Mouse (Mus musculus) limb, embryonic 13.5 days (tissue): ENCODE measurements around the gene Vars. TPM values are rescaled to one million over a fixed set of nuclear protein-coding genes. Genes with fewer than 3 reads are reported as not detected.
"Not testable (repeated sequence)": the region's sequence is repeated elsewhere in the genome, so short reads cannot be mapped to it uniquely, and the experiment has no call there.

ENCODE experiments used
- ATAC-seq: fragments of 200-750 bp; cut with Nextera tagmentation; 2 replicates; pipeline ENCODE4 v1.8.0; 2017; ENCODE audit warnings: low read depth, moderate number of reproducible peaks, moderate TSS enrichment; ENCODE audit not compliant: low FRiP score
- H3K27ac ChIP-seq: fragments of 300-500 bp; sonication (generic); 2 replicates; pipeline ENCODE4 v1.5.1; 2015; ENCODE audit warnings: inconsistent platforms, mild to moderate bottlenecking, moderate library complexity
- H3K27me3 ChIP-seq: fragments of 300-500 bp; sonication (generic); 2 replicates; pipeline ENCODE4 v1.6.1; 2015; ENCODE audit warnings: mild to moderate bottlenecking, inconsistent platforms
- H3K36me3 ChIP-seq: fragments of 300-500 bp; sonication (generic); 2 replicates; pipeline ENCODE4 v1.6.1; 2015; ENCODE audit warnings: inconsistent platforms, mild to moderate bottlenecking, moderate library complexity
- H3K4me1 ChIP-seq: fragments of 300-500 bp; sonication (generic); 2 replicates; pipeline ENCODE4 v1.6.1; 2015; ENCODE audit warnings: inconsistent platforms
- H3K4me2 ChIP-seq: fragments of 300-500 bp; sonication (generic); replicated peaks from 2 replicates; pipeline ENCODE4 v1.6.1; 2015; ENCODE audit warnings: inconsistent platforms, mild to moderate bottlenecking, moderate library complexity
- H3K4me3 ChIP-seq: fragments of 300-500 bp; sonication (generic); 2 replicates; pipeline ENCODE4 v1.5.1; 2015; ENCODE audit warnings: moderate library complexity, mild to moderate bottlenecking, inconsistent platforms
- H3K9ac ChIP-seq: fragments of 300-500 bp; sonication (generic); 2 replicates; pipeline ENCODE4 v1.6.1; 2015; ENCODE audit warnings: mild to moderate bottlenecking, inconsistent platforms
- H3K9me3 ChIP-seq: fragments of 300-500 bp; sonication (generic); 2 replicates; pipeline ENCODE4 v1.6.1; 2016; ENCODE audit warnings: inconsistent platforms
- WGBS: fragments of 180-500 bp; shearing (Covaris S2); methylation state at CpG from one replicate; pipeline ENCODE4 v1.1.7; 2015; 5-methylcytosine and 5-hydroxymethylcytosine counted together
- polyA plus RNA-seq: library from polyadenylated mRNA; unstranded; fragments of >200 nt; fragmentation: Nextera tagmentation; extraction: Ambion mirVana; gene quantifications from 2 replicates; pipeline ENCODE4 v1.2.1, GENCODE M21; 2015

Gene Vars
- polyA plus RNA-seq, 1 experiment from 2014 or later: 110 TPM

- H3K4me2 ChIP-seq: peak within 1 kb of the TSS; percentile 68
- peak within 1 kb of the TSS; percentile 53 for H3K4me3 ChIP-seq
- under 1% methylated on average over 28 of the region's 32 CpGs for WGBS
- not testable (repeated sequence) for H3K36me3 ChIP-seq, H3K9me3 ChIP-seq, H3K4me1 ChIP-seq
- H3K27me3 ChIP-seq: peaks cover 36% of the 10 kb centered on the region
- H3K9ac ChIP-seq: peak within 1 kb of the TSS; percentile 70
- ATAC-seq: peak; percentile 93
- peak within 1 kb of the TSS; percentile 87 for H3K27ac ChIP-seq
Observed at GRCm38 (mm10) chr17:34959130-34959778, 41.5 kb upstream of the Vars start, which contains the start of gene Hspa1b. Hspa1b (minus strand) TSS chr17:34959238.

GRCm38 (mm10) chr17:34959881-34960515 lies 40.8 kb upstream of the Vars start:
- peak overlapping the region; percentile 53 for H3K4me3 ChIP-seq
- WGBS: 11% methylated on average over 12 of the region's 12 CpGs
- H3K4me2 ChIP-seq: peak overlapping the region; percentile 68
- ATAC-seq: no peak
- H3K27ac ChIP-seq: peak overlapping the region; percentile 87
- peaks cover 8% of the 10 kb centered on the region for H3K4me1 ChIP-seq
- H3K9ac ChIP-seq: peak overlapping the region; percentile 70
- no peaks in the 10 kb centered on the region for H3K36me3 ChIP-seq
- H3K9me3 ChIP-seq: no peaks in the 10 kb centered on the region
- H3K27me3 ChIP-seq: peaks cover 37% of the 10 kb centered on the region

- no peak for ATAC-seq
- Histone ChIP-seq H3K4me1 (peaks cover 8% of the 10 kb centered on the region), H3K27ac (no peak overlapping the region), H3K4me2 (no peak overlapping the region), H3K9ac (no peak overlapping the region), H3K36me3 (no peaks in the 10 kb centered on the region), H3K9me3 (no peaks in the 10 kb centered on the region), H3K27me3 (peaks cover 28% of the 10 kb centered on the region), H3K4me3 (no peak overlapping the region)
Observed at GRCm38 (mm10) chr17:34960702-34961493, 39.9 kb upstream of the Vars start.

GRCm38 (mm10) chr17:34962125-34962524 lies 38.7 kb upstream of the Vars start:
- 25% methylated on average over 3 of the region's 3 CpGs for WGBS
- H3K4me3 ChIP-seq: no peak overlapping the region
- ATAC-seq: no peak
- peaks cover 8% of the 10 kb centered on the region for H3K4me1 ChIP-seq
- H3K9ac ChIP-seq: no peak overlapping the region
- H3K27me3 ChIP-seq: peaks cover 18% of the 10 kb centered on the region; the same call in 1 of the 2 replicates
- H3K36me3 ChIP-seq: no peaks in the 10 kb centered on the region
- H3K27ac ChIP-seq: no peak overlapping the region; the same call in 1 of the 2 replicates
- H3K4me2 ChIP-seq: no peak overlapping the region
- H3K9me3 ChIP-seq: no peaks in the 10 kb centered on the region

GRCm38 (mm10) chr17:34962841-34963240 lies 37.9 kb upstream of the Vars start:
- Histone ChIP-seq H3K4me1 (peaks cover 8% of the 10 kb centered on the region), H3K27ac (no peak overlapping the region), H3K4me3 (no peak overlapping the region), H3K9me3 (no peaks in the 10 kb centered on the region), H3K36me3 (no peaks in the 10 kb centered on the region), H3K9ac (peak overlapping the region; percentile 2; the same call in 1 of the 2 replicates), H3K4me2 (no peak overlapping the region), H3K27me3 (peaks cover 25% of the 10 kb centered on the region)
- WGBS: 66% methylated on average over 1 of the region's 1 CpGs
- ATAC-seq: no peak

GRCm38 (mm10) chr17:34964640-34965049 lies 36.1 kb upstream of the Vars start:
- H3K4me2 ChIP-seq: no peak overlapping the region
- no peak overlapping the region for H3K4me3 ChIP-seq
- peak overlapping the region; percentile 50; the same call in 1 of the 2 replicates for H3K9ac ChIP-seq
- H3K9me3 ChIP-seq: no peaks in the 10 kb centered on the region
- H3K27ac ChIP-seq: no peak overlapping the region; the same call in 1 of the 2 replicates
- peaks cover 43% of the 10 kb centered on the region for H3K27me3 ChIP-seq
- WGBS: 13% methylated on average over 1 of the region's 1 CpGs
- no peaks in the 10 kb centered on the region for H3K36me3 ChIP-seq
- ATAC-seq: no peak
- peaks cover 8% of the 10 kb centered on the region for H3K4me1 ChIP-seq

- no peaks in the 10 kb centered on the region for H3K9me3 ChIP-seq
- peaks cover 48% of the 10 kb centered on the region for H3K27me3 ChIP-seq
- no peak overlapping the region for H3K4me3 ChIP-seq
- no peak overlapping the region for H3K9ac ChIP-seq
- no peak overlapping the region for H3K27ac ChIP-seq
- ATAC-seq: no peak
- no peaks in the 10 kb centered on the region for H3K36me3 ChIP-seq
- WGBS: 74% methylated on average over 5 of the region's 5 CpGs
- no peak overlapping the region for H3K4me2 ChIP-seq
- no peaks in the 10 kb centered on the region for H3K4me1 ChIP-seq
Observed at GRCm38 (mm10) chr17:34965627-34966026, 35.2 kb upstream of the Vars start.

GRCm38 (mm10) chr17:34969822-34970221 lies 31.0 kb upstream of the Vars start, which contains the start of gene Gm20481:
Gm20481 (plus strand) TSS chr17:34969912.
- 61% methylated on average over 8 of the region's 11 CpGs for WGBS
- not testable (repeated sequence) for H3K36me3 ChIP-seq, ATAC-seq, H3K9me3 ChIP-seq, H3K27ac ChIP-seq, H3K4me1 ChIP-seq, H3K9ac ChIP-seq, H3K4me3 ChIP-seq, H3K4me2 ChIP-seq
- H3K27me3 ChIP-seq: peaks cover 36% of the 10 kb centered on the region

GRCm38 (mm10) chr17:34970850-34971249 lies 29.9 kb upstream of the Vars start:
- H3K4me1 ChIP-seq, ATAC-seq, H3K27ac ChIP-seq, H3K9ac ChIP-seq, H3K4me3 ChIP-seq, H3K4me2 ChIP-seq, H3K9me3 ChIP-seq, H3K36me3 ChIP-seq: not testable (repeated sequence)
- WGBS: 33% methylated on average over 24 of the region's 37 CpGs
- peaks cover 36% of the 10 kb centered on the region for H3K27me3 ChIP-seq

GRCm38 (mm10) chr17:34971694-34972068 lies 29.1 kb upstream of the Vars start:
- not testable (repeated sequence) for H3K9me3 ChIP-seq, H3K4me1 ChIP-seq, H3K36me3 ChIP-seq, H3K9ac ChIP-seq, ATAC-seq, H3K27ac ChIP-seq
- peak overlapping the region; percentile 51 for H3K4me3 ChIP-seq
- peaks cover 36% of the 10 kb centered on the region for H3K27me3 ChIP-seq
- H3K4me2 ChIP-seq: peak overlapping the region; percentile 81
- WGBS: 2% methylated on average over 30 of the region's 43 CpGs

- peak within 1 kb of the TSS; percentile 81 for H3K4me2 ChIP-seq
- not testable (repeated sequence) for H3K36me3 ChIP-seq, H3K4me1 ChIP-seq, H3K27ac ChIP-seq, H3K9me3 ChIP-seq
- peaks cover 35% of the 10 kb centered on the region for H3K27me3 ChIP-seq
- peak within 1 kb of the TSS; percentile 51 for H3K4me3 ChIP-seq
- under 1% methylated on average over 32 of the region's 33 CpGs for WGBS
- peak; percentile 93 for ATAC-seq
- peak within 1 kb of the TSS; percentile 55 for H3K9ac ChIP-seq
Observed at GRCm38 (mm10) chr17:34972069-34972749, 28.6 kb upstream of the Vars start, which contains the start of the genes Hspa1a and Hspa1l. Hspa1a (minus strand) TSS chr17:34972156. Hspa1l (plus strand) TSS chr17:34972703.
